ENCODE assay signal across 10 mouse cellular contexts in the genomic region with DNA sequence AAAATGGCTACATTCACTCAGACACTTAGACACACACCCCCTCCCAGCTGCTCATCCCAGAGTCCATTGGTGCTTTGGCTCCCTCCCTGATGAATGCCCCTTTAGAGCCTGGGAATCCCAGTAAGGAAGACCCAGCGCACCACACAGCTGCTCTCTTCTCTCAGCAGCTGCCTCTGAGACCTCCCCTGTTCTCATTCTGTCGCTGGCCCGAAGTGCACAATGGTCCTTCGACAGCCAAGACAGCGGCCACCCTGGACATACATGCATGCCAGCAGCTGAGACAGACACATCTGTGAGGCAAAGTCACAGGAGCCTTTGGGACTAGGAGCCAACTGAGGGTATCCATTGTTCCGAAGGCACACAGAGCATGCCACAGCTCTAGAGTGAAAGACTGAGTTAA.
DNase-seq lines count a peak whose midpoint lies in the region.
"Had no signal": no experiment of that assay in that cellular context is flagged by ENCODE, and none has a peak within 500 bp of the region (broad histone marks: within the 10 kb centered on the region; RNA-seq: fewer than 3 reads in every experiment).

No protein-coding gene starts in this region.

- intact Hi-C loops in gastrocnemius, postnatal 14 days (cut with DNase I; ENCODE audit: low total_unique reads): loop anchor here (10.0 kb wide), 1 partner anchor 305 kb away; no protein-coding TSS in a partner anchor
- intact Hi-C loops in left cerebral cortex, postnatal 10 days (cut with DNase I): no loop called here

- peak; percentile 34 for DNase-seq in gastrocnemius, postnatal 14 days
- DNase-seq in gastrocnemius, postnatal 10 days: no peak
- peak; percentile 38 to 49 for DNase-seq in left cerebral cortex, postnatal 10 days (ENCODE audit: extremely low spot score in 1 of 2, low spot score in 2 of 2)
- no peak for DNase-seq in left cerebral cortex, adult 11 months (ENCODE audit: low spot score)
- DNase-seq in right cerebral cortex, postnatal 14 days: peak; percentile 9
- DNase-seq in right cerebral cortex, postnatal 4 days: no peak
- peak; percentile 8 for DNase-seq in right cerebral cortex, postnatal 36 days (ENCODE audit: low spot score in 2 of 2)
- no peak for DNase-seq in embryo, embryonic 9.5 days (ENCODE audit: extremely low spot score)
- DNase-seq: cerebellum, adult 11-12 months; thymus, postnatal 14 days had no signal

Comparison
In these comparisons a context has a peak if more than half of its experiments do, and no peak if none do; other contexts are left out.
1. DNase-seq: peak in gastrocnemius, postnatal 14 days (single experiment), left cerebral cortex, postnatal 10 days (2 of 2), right cerebral cortex, postnatal 14 days (single experiment) and right cerebral cortex, postnatal 36 days (2 of 2); none in gastrocnemius, postnatal 10 days (single experiment), left cerebral cortex, adult 11 months (single experiment), right cerebral cortex, postnatal 4 days (single experiment) and embryo, embryonic 9.5 days (single experiment).